Mouse (Mus musculus) thymus, postnatal 36 days (tissue): ENCODE data around the gene Bcl2l1.

Source experiments
- DNase-seq, 2 experiments: peaks; one replicate each; pipeline ENCODE4 v3.0.0; 2022; ENCODE audit warnings: mixed read lengths in 2 of 2

The Bcl2l1 gene

DNA sequence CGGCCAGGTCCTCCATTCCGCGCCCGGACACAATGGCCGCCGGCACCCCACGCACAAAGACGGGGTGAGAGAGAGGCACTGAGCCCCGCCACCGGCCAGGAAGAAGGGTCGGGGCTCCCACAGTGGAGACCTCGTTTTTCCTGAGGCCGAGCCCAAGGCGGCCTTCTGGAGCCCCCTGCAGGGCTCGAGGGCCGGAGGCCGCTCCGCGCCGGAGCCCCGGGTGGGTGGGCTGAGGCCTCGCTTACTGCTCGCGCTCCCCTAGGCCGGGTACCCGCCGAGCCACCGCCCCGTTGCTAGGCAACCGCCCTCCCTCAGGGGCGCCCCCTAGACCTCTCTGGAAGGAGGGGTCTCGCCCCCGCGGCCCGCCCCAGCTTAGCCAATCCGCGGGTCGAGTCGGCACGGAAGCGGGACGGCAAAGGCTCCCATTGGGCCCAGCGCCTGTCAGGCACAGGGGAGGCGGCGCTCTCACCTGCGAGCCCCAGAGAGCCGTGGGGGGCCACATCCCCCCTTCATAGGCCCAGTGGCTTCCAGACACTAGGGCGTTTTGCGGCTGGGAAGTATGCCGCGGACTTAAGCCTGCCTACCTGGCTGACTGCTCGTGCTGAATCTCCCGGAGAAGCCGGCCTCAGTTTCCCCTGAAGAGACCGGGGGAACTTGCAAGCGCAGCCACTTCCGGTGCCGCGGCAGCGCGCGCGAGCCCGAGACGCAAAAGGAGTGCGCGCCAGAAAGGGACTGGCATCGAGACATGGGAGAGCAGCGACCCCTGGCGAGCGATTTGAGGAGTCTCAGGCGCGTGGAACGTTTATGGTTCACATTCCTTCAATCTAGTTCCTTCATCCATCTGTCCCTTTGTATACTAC, at the start of gene Bcl2l1:
Gene Bcl2l1 (minus strand): TSS at position 710 of the 860 bp plus-strand sequence.
- DNase-seq: peak; percentile 100

DNA sequence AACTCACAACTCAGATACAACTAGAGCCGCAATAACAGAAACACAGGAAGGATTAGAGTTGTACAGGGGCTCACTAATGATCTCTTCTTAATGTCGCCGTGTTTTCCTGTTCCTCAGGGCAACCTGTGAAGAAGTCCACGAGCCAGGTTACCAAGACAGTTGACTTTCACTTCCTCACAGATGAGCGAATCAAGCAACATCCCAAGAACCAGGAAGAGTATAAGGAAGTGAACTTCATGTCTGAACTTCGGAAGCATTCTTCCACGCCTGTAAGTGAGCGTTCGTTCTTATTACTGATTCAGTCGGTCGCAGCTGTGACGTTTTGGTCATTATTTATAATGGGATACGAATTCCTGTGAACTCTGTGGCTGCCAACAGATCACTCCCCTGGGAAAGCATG, 49.4 kb upstream of the Bcl2l1 start:
- no peak for DNase-seq

DNA sequence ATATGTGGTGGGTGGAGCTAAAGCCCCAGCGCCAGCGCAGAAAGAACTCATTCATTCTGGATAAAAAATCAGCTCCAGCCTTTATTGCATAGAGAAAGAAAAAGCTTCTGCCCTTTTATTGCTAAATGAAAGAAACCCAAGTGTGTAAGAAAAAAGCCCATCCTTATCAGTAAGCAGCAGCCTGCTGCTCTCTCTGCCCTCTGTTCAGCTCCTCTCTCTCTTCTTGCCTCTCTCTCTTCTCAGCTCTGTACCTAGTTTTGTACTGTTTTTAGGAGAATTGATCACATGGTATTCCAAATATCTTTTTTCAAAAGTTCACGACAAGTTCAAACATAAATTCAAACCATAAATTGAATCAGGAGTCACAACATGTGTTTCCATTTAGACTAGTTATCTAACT, 46.7 kb upstream of the Bcl2l1 start:
- DNase-seq: no peak

DNA sequence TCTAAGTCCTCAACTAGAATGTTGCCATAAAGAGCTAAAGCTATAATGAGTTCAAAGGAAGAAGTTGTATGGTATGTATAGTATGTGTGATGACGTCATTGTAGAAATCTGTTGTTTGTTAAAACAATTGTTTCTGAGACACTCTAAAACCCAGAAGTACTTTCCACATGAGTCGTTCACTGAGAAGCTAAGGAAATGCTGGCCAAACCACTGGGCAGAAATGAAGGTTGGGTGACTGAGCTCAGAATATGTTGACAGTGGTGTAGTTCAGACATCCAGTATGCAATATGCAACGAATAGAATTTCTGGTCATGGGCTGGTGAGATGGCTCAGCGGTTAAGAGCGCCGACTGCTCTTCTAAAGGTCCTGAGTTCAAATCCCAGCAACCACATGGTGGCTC, 31.8 kb upstream of the Bcl2l1 start:
- no peak for DNase-seq

DNA sequence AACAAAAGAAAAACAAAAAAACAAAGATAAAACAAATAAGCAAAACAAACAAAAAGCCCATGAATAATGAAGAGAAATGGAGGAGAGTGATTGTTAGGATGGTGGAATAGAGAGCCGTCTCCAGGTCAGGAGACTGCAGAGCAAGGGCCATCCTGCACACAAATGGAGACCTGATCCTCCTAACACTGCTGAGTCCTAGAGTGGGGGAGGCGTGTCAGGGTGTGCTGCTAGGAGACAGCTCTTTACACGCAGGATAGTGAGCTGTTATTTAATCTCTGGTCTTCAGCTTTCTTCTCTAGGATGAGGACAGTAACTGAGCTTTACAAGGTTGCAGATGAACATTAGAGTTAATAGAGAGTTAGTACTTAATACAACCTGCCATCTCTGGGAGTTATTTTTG, 31.1 kb upstream of the Bcl2l1 start:
- no peak for DNase-seq

DNA sequence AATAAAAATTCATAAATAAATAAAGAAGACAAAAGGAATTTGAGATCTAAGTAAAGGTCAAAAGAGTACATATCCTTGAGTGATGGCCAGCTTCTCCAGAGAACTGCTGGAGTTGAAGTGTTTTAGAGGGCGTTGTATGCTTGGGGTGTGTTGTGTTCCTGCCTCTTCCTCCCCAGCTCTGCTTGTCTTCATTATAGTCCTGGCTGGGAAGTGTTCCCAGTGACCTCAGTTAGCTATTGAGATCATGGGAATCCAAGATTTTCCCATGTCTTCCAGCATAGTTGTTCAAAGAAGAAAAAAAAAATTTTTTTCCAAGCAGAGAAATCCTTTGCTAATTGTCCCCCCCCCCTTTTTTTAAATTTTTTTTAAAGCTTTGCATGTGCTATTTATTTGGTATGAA, 30.4 kb upstream of the Bcl2l1 start:
- DNase-seq: no peak

DNA sequence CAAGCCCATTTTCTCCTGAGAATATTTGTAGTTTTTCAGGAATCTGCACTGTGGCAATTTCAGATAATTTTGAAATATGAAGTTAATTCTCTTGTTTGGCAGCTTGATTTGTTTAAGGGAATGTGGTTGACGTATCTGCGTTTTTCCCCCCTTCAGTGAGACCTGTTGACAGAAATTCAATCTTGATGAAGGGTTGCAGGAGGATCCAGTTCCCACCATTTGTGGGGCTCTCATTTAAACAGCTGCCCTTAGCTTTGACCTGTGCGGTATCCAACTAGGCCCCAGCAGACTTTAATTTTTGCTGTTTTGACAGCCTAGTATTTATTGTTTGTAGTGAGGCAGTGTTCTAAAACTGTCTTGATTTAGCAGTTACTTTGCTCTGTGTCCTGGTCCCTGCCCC, 28.0 kb upstream of the Bcl2l1 start:
- DNase-seq: no peak

DNA sequence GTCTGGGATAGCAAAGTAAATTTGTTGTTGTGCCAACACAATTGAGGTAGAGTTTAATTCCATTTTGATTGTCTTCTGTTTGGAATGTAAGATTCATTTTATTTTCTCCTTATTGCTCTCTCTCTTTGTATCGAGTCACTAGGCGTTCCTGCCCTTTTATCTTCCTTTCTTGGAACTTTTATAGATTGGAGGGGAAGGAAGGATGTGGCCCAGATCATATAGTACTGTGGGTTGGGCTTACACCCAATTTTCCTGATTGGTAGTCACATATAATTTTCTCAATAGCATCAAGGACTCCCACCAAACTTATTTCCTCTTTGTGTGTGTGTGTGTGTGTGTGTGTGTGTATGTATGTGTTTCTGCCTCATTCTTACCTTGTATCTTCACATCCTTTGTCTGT, 16.9 kb upstream of the Bcl2l1 start:
- no peak for DNase-seq

DNA sequence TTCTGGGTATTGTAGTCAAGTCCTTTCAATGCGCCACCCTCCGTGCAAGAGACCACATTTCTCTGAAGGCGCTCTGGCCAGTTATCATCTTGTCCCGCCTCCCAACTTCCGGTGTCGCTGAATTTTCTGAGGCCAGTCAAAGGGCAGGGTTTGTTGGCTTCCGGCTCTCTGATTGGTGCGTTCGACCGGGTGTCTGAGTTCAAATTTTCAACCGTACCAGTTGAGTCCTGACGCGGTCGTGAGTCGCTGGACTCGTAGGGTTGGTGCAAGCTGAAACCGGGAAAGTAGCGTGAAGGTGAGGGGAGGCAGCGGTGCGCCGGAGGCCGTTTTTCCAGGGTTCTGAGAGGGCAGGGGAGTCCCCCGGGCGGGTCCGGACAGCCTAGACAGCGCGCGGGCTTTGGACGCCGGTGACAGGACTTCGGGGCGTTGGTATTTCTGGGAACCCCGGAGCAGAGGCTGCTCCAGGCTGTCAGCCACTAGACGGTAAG, 16.3 kb upstream of the Bcl2l1 start, which contains the start of gene Tpx2:
Gene Tpx2 (plus strand): TSS at position 150 of the 488 bp plus-strand sequence.
- DNase-seq: peak; percentile 95 to 96

DNA sequence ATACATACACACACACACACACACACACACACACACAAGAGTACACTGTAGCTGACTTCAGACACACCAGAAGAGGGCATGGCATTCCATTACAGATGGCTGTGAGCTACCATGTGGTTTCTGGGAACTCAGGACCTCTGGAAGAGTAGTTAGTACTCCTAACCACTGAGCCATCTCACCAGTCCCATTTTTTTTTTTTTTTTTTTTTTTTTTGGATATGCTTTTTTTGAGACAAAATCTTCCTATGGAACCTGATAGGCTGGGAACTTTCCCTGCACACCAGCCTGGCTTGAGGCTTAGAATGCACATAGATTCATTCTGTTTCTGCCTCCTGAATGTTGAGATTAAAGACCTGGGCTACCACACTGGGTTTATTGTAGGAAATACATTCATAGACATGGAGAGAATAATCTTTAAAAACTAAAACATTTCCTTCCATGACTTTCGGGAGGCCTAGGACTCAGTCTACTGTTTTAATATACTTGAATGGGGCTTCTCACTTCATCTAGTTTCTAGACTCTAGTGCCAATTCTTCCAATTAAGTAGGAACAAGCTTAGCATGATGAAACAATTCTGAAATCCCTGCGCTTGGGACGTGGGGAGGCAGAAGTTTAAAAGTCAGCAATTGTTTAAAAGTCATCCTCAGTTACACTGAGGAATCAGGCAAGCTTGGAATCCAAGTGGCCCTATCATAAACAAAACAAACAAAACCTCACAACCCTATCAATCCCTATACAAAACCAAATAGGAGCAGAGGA, 15.7 kb upstream of the Bcl2l1 start:
- no peak for DNase-seq

DNA sequence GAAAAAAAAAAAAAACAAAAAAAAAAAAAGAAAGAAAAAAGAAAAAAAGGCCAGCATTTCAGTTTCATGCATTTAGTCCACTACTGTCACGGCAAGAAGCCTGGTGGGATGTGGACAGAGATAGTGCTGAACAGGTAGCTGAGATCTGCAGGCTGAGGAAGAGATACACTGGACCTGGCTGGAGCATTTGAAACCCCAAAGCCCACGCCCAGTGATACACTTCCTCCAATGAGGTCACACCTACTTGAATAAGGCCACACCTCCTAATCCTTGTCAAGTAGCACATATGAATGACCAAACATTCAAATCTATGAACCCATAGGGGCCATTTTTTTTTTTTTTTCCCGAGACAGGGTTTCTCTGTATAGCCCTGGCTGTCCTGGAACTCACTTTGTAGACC, 11.2 kb upstream of the Bcl2l1 start:
- DNase-seq: no peak

DNA sequence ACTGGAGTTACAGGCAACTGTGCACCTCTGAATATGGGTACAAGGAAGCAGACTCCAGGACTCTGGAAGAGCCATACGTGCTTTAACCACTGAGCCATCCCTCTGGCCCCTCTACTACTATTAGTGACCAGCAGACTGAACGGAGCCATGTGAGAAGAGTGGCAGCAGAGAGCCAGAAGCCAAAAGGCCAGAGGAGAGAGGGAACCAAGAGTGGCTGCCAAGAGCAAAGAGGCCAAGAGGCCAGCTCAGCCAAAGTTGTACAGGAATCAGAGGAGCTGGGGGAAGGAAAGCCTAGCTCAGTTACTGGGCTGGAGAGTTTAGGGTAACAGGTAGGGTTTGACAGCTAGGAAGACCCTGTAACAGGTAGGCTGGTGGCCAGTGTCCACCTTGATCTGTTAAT, 7.7 kb upstream of the Bcl2l1 start:
- no peak for DNase-seq

DNA sequence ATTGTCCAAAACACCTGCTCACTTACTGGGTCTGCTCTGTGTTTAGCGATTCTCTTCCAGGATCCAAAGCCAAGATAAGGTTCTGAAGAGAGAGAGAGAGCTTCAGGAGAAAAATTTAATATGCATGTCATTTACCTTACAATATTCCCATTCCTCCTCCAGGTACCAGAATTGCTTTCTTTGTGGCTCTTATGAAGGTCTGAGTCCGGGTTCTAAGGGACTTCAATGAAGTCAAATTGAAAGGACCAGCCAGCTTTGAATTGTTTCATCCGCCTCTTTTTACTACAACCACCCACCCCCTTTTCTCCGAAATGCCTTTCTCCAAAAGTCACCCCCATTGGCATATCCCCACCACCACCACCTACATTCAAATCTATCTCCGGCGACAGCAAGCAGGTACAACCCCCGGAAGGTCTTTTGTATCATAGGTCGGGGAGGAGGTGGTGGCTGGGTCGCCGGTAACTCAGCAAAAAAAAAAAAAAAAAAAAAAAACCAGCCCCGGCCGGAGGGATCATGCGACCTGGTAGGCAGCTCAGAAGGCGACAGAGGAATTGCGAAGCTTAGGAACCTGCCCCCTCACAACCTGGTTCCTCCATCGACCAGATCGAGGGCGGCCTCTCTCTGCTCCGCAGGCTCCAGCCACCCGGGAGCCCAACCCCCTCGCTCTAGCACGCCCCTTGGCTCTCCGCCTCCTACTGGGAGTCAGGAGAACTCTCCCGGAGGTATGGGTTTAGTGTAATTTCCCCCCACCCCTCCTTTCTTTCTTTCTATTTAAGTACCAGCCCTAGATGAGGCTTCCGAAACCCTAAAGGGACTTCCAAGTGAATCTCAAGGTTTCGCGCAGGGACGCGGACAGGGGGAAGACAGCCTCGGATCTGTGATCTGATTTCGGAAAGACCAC, 1.3 kb downstream of the Bcl2l1 start:
- peak; percentile 89 to 92 for DNase-seq

DNA sequence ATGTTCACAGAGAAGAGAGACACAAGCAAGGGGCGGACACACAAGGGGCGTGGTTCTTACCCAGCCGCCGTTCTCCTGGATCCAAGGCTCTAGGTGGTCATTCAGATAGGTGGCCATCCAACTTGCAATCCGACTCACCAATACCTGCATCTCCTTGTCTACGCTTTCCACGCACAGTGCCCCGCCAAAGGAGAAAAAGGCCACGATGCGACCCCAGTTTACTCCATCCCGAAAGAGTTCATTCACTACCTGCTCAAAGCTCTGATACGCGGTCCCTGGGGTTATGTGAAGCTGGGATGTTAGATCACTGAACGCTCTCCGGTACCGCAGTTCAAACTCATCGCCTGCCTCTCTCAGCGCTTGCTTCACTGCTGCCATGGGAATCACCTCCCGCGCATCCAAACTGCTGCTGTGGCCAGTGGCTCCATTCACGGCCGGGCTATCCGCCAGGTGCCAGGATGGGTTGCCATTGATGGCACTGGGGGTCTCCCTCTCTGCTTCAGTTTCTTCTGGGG, 2.1 kb downstream of the Bcl2l1 start:
- DNase-seq: peak in 1 of 2 experiments; percentile 65

DNA sequence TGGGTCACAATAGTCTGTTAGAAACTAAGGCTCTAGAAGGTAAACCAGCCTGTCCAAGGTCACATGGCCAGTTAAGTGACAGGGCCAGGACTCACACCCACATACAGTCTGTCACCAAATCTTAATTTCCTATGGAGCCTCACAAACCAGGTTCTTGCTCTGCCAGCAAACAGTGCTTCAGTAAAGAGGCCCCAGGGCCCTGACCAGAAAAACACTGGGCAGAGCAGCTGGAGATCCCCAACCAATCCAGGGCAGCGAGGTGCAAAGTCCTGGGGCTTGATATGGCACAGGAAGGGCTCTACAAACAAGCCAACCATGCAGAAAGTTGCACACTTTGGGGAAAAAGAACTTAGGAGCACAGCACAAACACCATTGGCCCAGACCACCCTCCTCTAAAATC, 3.0 kb downstream of the Bcl2l1 start:
- DNase-seq: no peak

DNA sequence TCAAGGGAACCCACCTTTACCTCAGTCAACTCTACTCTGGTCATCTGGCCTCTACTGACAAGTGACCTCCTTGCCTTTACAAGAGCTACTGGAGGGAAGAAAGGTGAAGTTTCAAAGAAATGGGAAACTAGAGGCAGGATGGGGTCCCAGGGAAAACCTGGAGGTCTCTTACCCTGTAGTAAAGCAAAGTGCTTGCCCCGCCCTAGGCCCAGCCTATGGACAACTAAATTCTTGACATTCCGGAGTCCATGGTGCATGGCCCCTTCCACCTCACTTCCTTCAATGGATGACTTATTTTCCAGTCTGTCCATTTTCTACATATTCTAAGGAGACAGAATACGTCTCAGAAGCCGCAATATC, 3.5 kb downstream of the Bcl2l1 start:
- DNase-seq: no peak

DNA sequence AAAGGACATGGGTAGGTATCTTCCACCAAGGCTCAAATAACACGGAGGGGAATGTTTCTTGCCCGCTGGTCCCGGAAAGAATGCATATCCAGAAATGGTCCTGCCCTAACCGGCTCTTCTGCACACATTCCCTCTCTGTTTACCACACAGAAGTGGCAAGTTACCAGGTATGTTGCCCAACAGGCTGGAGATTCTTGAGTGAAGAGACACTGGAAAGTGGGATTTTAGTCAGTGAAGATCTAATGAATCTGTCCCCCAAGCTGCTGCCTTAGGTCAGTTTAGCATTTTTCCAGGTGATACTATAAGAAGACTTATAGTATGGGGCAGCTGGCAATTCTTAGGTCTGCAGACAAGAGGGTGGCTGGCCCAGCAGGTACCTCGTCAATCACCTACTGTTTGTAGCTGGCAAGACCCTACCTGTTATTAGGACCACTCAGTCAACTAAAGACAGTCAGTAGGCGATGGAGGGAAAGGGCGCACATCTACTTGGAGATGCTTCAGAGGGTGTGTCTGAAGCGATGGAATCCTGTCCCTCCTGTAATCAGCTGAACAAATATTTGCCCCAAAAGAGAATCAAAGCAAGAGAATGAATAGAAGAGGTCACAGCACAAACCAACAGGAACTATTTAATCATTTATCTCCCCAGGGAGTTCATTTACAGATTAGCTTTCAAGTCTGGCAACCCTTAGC, 4.1 kb downstream of the Bcl2l1 start:
- no peak for DNase-seq

DNA sequence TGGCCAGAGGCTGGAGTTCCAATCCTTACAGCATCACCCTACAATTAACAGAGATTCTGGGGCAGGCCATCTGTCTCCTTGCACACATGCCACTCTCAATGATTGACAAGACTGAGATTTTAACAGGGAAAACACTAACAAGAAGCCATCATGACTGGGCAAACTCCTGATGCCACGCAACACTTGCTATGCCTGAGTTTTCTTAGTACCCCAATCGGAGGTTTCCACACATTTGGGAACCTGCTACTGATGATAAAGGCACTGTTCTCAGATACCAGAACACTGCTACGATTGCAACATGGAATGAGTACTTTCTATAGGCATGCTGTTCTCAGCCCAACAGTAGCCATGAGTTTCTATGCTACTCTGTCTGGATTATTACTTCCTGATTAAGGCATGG, 5.0 kb downstream of the Bcl2l1 start:
- DNase-seq: no peak

DNA sequence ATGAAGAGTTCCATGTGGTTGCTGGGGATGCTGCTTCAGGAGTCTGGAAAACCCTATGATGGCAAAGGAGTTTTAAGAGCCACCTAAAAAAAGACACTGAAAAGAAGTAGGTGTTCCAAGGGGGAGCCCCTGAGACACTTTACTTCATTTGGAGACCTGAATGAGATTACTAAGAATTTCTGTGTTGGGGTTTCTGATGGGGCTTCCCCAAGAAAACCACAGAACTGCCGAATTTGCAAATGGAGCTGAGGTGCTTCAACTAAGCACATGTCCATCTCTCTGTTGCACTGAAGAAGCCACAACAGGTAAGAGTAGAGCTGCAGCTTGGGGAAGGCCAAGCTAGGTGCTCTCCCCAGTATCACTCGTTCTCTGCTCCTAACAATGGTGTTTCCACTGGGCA, 5.8 kb downstream of the Bcl2l1 start:
- DNase-seq: no peak

DNA sequence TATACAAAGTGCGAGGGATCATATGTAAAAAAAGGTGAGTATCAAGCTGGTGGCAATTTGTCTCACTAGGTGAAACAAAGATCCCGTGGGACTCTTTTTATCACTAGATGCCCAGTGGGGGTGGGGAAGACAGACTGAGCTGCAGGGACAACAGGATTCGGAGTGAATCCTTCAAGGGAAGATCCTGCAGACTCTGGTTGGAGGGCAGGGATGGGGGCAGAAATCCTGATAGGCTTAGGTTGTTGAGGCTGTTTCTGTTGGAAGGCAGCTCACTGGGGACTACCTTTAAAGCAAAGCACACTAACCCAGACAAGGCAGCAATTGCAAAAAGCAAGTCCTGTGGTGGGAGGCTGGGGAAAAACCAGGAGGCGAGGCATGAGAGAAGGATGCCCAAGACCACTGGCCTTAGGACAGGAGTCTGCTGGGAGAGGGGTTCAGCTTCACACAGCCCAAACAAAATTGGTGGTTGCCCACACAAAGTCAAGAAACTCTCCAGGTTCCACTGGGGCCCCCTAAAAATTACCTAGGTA, 6.3 kb downstream of the Bcl2l1 start:
- DNase-seq: no peak

DNA sequence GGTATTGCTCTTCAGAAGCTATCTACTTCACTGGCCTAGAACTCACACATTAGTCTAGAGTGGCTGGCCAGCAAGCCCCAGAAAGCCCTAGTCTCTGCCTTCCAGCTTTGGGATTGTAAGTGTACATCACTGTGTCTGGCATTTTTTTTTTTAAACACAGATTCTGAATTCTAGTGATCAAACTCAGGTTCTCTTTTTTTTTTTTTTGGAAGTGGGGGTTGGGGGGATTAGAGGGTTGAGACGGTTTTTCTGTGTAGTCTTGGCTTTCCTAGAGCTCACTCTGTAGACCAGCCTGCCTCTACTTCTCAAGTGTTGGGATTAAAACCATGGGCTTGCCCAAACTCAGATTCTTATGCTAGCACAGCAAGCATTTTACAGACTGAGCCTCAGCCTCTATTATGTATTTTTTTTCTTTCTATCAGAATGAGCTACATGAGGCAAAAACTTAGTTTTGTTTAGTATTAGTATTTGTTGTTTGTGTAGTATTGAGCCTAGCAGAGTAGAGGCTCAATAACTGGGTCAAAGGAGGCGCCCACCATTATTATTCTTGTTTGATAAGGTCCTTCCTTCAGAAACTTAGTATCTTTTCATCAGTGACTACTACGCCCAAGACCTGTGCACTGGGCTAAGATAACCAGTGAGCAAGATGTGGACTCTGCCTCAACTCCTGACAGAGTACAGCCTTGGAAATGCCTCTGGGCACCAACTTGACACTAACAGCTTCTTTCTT, 6.9 kb downstream of the Bcl2l1 start:
- no peak for DNase-seq
